Mouse (Mus musculus) layer of hippocampus, adult 18-20 months (tissue): ENCODE measurements around the gene Mtg1. TPM values are rescaled to one million over a fixed set of nuclear protein-coding genes. Genes with fewer than 3 reads are reported as not detected.

ENCODE experiments used
- DNase-seq, 2 experiments: peaks; one replicate each; pipeline ENCODE4 v3.0.0; 2022; ENCODE audit warnings: low spot score in 2 of 2
- total RNA-seq, 2 experiments: library from RNA; stranded (reverse); gene quantifications; 2 replicates each; pipeline ENCODE4 v1.2.3; 2021

Gene Mtg1
- total RNA-seq, 2 experiments from 2014 or later: 20.9 to 27.8 TPM

DNA sequence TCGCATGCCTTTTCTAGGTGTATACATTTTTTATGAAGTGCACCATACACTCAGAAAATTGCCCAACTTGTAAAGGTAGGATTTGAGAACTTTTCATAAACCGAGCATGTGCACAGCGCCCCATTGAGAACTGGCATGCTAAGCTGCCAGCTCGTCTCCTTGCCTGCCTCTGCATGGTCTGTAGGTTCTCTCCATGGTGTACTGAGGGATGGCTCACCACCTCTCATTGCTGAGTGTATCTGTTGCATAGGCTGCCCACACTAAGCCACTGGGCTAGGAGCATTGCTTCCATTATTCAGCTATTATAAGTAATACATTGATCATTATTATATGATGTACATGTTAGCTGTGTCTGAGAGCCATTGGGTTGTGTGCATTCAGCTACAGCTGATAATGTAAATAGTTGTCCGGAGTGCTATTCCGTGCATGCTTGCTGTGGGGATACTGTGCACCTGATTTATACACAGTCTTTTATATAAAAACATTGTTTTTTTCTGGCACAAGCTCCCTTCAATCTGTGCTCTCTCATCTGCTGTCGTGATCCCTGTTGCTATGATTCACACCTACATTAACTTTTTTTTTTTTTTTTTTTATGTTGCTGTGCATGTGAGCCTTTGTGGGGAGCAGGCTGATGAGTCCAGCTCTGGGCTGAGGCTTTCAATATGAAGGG is 50.5 kb downstream of the Mtg1 start:
- DNase-seq: peak; percentile 50 to 82

DNA sequence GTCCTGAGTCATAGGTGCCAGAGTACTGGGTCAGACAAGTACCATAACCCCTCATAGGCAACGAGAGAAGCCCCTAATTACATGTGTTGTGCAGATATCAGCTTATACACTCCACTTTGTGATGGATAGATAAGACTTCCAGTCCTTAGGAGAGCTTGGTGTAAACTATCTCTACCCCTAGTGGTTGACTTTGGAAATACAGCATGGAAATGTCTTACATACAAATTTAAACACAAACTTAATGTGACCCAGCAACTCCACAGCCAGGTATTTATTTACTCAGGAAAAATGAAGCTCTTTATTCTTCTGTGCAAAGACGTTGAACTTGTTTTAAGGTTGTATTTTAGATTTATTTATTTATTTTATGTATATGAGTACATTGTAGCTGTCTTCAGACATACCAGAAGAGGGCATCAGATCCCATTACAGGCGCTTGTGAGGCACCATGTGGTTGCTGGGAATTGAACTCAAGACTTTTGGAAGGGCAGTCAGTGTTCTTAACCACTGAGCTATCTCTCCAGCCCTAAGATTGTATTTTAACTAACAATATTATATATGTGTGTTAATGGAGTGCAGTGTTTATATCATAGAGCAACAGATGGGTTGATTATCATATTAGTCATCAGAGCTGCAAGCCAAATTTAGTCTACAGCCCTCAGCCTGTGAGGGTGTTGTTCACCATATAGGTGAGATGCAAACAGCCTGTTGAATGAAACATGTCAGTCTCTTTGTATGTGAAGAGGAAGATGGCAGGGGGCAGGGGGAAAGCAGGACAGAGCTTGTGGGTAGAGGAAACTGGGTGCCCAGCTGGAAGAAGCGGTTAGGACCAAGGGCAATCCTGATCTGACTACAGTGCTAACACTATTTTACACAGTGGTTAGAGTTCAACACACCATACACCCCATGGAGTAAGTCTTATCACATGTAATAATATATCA is 51.3 kb downstream of the Mtg1 start:
- no peak for DNase-seq

DNA sequence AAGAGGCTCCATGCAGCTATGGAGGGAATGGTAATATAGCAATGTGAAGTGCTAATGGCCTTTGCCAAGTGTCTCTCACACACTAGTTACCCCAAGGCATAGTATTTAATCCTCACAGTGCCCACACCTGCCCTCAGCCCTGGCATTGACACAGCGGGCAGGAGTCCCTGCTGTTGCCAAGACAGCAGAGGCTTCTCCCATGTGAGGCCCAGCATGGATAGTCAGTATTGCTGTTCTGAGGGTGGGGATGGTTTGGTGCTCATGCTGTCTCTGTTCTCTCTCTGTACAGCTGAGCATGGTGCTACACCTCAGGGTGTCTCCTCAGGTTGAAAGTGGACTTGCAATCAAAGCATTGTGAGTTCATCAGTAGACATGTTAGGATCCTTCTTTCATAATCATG is 53.1 kb downstream of the Mtg1 start:
- DNase-seq: no peak

DNA sequence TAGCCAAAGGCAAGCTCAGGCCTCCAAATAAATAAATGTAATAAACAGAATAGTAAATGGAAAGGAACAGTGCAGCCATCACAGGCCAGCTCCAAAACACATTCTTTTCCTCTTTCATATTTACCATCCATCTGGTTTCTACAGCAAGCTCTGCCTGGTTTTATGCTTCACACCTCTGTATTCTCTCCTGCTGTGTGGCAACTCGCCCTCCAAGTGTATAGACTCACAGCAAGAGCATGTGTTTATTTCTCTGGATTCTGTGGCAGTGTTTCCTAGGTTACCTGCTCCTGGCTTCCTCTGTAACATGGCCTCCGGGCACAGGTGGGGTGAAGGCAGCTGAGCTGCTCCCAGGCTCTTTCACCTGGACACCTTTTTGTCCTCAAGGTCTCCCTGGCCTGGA is 55.1 kb downstream of the Mtg1 start:
- DNase-seq: no peak

DNA sequence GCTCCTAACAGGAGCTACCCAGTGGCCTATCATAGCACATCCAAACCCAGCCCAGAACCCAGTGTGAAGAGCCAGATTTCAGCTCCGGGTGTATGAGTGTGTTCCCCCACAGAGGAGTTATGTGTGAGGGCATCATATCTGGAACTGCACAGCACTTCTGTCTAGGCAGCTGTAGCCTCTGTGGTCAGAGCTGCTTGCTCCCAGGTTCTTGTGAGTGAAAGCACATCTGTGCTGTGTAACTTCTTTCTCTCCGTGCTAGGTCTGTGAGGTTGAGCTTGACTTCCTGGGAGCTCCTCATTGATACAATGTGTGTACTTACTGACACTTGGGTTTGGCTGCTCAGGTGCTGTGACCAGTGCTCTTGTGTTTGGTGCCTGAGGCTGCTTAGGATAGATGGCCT is 55.5 kb downstream of the Mtg1 start:
- DNase-seq: no peak

DNA sequence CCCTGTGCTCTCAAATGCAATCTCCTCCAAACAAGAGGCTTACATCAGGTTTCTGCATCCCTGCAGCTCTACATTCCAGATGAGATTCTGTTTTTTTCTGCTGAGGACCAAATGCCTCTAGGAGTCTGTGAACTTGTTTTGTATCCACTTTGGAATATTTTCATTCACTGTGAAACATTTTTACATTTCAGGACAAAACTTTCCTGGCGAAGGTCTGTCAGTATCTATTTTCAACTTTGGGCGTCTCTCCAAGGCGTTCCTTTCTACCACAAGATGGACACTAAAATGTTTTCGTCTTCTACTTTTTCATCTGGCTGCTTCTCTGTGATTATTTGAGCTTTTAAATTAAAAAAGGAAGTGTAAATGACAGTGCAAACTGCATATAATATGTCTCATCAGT is 56.7 kb downstream of the Mtg1 start:
- DNase-seq: no peak

DNA sequence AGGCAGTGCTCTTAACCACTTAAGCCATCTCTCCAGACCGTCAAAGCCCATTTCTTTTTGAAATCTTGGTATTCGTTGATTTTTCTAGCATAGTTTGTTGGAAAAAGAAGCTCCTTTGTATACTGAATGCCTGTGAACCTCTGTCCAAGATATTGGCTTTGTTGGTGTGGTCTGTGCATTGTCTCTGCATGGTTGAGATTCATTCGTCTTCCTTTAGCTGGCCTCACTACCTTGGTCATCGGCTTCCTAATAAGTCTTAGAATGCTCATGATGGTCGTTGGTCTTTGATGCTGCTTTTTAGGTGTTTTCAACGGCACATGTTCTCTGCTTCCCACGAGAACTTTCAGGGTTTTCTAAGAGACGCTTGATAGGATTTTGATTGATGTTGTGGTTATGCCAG is 58.6 kb downstream of the Mtg1 start:
- no peak for DNase-seq

Other genes starting within 250 kb of the Mtg1 start
- 10 to 100 TPM; 84.7 to 86.2 TPM for gene Kndc1, start 242.9 kb upstream of the Mtg1 start, total RNA-seq
- not detected for gene Utf1, start 193.8 kb upstream of the Mtg1 start, total RNA-seq
- gene 6430531B16Rik, start 158.8 kb upstream of the Mtg1 start, total RNA-seq: 1 to 10 TPM in 1 of 2 experiments, under 1 TPM in 1; 0.99 to 1.5 TPM
- gene Adam8, start 145.0 kb upstream of the Mtg1 start, total RNA-seq: 1 to 10 TPM; 3.2 to 4.7 TPM
- gene Zfp511, start 101.2 kb upstream of the Mtg1 start, total RNA-seq: 10 to 100 TPM; 23.8 to 24.2 TPM
- gene Tubgcp2, start 100.9 kb upstream of the Mtg1 start, total RNA-seq: 10 to 100 TPM; 34.1 to 35.4 TPM
- under 1 TPM in 1 of 2 experiments, not detected in 1; 0.15 TPM for gene Msx3, start 88.5 kb upstream of the Mtg1 start, total RNA-seq
- 100 to 1,000 TPM; 269 to 293 TPM for gene Caly, start 55.0 kb upstream of the Mtg1 start, total RNA-seq
- gene Prap1, start 44.2 kb upstream of the Mtg1 start, total RNA-seq: not detected
- gene Fuom, start 35.1 kb upstream of the Mtg1 start, total RNA-seq: 10 to 100 TPM; 41.7 to 43.4 TPM
- gene Paox, start 21.8 kb upstream of the Mtg1 start, total RNA-seq: 1 to 10 TPM; 4.7 to 5.2 TPM
- 10 to 100 TPM; 63.7 to 66.6 TPM for gene Echs1, start 21.1 kb upstream of the Mtg1 start, total RNA-seq
- gene Sprn, start 17.3 kb downstream of the Mtg1 start, total RNA-seq: 100 to 1,000 TPM; 151 to 156 TPM
- gene Olfr522, start 27.2 kb downstream of the Mtg1 start, total RNA-seq: not detected
- under 1 TPM in 1 of 2 experiments, not detected in 1; 0.10 TPM for gene Olfr523, start 35.7 kb downstream of the Mtg1 start, total RNA-seq
- gene Olfr524, start 68.4 kb downstream of the Mtg1 start, total RNA-seq: not detected
- gene Cd163l1, start 80.7 kb downstream of the Mtg1 start, total RNA-seq: under 1 TPM; 0.57 to 0.76 TPM
- under 1 TPM in 1 of 2 experiments, not detected in 1; 0.27 TPM for gene 5830411N06Rik, start 109.7 kb downstream of the Mtg1 start, total RNA-seq
- not detected for gene Olfr525, start 183.3 kb downstream of the Mtg1 start, total RNA-seq
- not detected for gene Olfr527, start 196.5 kb downstream of the Mtg1 start, total RNA-seq
- gene Olfr60, start 224.1 kb downstream of the Mtg1 start, total RNA-seq: not detected
- gene Olfr530, start 238.8 kb downstream of the Mtg1 start, total RNA-seq: not detected